Mouse (Mus musculus): ENCODE data around the gene Retreg1. TPM values are rescaled to one million over a fixed set of nuclear protein-coding genes. Genes with fewer than 3 reads are reported as not detected.

Gene Retreg1
- total RNA-seq (2018; cell fraction: chromatin; rRNA removed), result 10 to 100 TPM in 16 of 26 experiments, 1 to 10 TPM in 10; 5.6 to 29.9 (median 13.3) TPM
- 10 to 100 TPM; 23.2 to 63.0 (median 43.8) TPM for total RNA-seq (2018; cell fraction: cytosol; rRNA removed)
- 10 to 100 TPM; 18.9 to 48.7 (median 33.3) TPM for total RNA-seq (2018; cell fraction: nucleus; rRNA removed)
- 43.8 to 52.0 TPM (median 44.9 TPM) in 3 replicates for polyA plus RNA-seq (2018)

DNA sequence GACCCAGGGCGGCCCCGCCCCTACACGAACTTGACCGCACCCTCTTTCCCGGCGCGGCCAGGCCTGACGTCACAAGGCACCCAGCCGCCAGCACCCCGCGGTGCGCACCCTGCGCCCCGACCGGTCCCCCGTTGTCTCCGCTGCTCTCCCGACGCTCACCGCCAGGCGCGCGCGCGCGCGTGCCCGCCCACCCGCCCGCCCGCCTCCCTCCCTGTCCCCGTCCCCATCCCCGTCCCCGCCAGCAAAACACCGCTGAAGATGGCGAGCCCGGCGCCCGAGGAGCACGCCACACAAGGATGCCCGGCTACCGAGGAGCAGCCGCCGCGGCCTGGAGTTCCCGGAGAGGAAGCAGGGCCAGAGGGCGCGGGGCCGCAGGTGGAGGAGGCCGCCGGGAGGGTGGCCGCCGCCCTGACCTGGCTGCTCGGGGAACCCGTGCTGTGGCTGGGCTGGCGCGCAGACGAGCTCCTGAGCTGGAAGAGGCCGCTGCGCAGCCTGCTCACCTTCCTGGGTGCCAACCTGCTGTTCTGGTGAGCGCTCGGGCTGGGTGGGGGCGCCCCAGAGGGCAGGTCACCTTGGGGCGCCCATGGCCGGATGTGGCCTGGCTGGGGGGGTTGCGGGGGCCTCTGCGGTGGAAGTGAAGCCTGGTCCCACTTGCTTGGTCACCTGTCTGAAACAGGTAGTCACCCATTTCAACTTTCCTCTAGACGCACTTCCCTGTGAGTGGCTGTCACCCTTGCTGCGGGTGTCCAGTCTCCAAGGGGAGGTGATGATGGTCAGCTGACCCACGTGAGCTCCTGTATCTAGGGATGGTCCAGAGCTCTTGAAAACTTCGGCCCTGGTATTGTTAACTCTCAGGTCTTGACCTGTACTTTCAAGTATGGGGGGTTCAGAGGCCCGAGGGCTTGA, at the start of gene Retreg1:
TSS of gene Retreg1 (plus strand) at position 95 of the 906 bp plus-strand sequence.
- WGBS (ENCODE audit: missing documents), result 2% methylated on average over 63 of the region's 72 CpGs
- peaks cover 49% of the 10 kb centered on the region for H3K79me2 ChIP-seq (ENCODE audit: inconsistent target)
- H3K27ac ChIP-seq, result peak within 1 kb of the TSS; percentile 57
- H3K36me3 ChIP-seq (ENCODE audit: inconsistent target), result no peaks in the 10 kb centered on the region
- H3K4me3 ChIP-seq (ENCODE audit: inconsistent target), result peak within 1 kb of the TSS; percentile 56

DNA sequence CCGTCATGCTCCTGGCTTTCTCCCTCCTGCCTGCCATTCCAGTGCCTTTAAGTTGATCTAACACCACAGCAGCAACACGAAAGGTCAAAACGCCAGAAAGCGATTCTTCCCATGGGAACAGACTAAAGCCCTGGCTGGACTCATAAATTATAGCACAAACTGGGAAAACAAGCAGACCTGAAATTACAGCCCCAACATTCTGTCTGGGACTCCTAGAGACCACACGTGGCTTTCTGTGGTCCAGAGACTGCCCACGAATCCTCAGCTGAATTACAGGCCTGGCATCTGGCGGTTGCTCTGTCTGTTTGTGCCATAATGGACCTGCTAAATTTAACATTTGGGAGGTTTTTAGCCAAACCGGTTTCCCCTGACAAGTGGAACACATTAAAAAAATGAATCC, 48.9 kb upstream of the Retreg1 start:
- Histone ChIP-seq H3K27ac (no peak overlapping the region), H3K4me3 (ENCODE audit: inconsistent target) (no peak overlapping the region), H3K79me2 (ENCODE audit: inconsistent target) (no peaks in the 10 kb centered on the region), H3K36me3 (ENCODE audit: inconsistent target) (peaks cover 11% of the 10 kb centered on the region)
- 87% methylated on average over 8 of the region's 8 CpGs for WGBS (ENCODE audit: missing documents)

DNA sequence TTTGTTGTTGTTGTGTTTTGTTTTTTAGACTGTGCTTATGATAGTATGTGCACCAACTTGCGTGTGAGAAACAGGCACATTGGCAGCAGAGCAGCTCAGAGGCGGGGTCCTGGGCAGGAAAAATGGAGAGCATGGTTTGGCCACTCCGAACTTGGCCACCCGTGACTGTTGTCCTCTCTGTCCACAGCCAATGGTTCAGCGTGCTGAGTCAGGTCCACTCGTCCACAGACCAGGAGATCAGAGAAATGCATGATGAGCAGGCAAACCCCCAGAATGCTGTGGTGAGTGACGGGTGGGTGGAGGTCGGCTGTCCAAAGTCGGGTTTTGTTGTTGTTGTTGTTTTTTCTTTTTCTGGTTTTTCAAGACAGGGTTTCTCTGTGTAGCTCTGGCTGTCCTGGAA, 47.5 kb upstream of the Retreg1 start:
- Histone ChIP-seq H3K4me3 (ENCODE audit: inconsistent target) (no peak overlapping the region), H3K27ac (no peak overlapping the region), H3K36me3 (ENCODE audit: inconsistent target) (peaks cover 11% of the 10 kb centered on the region), H3K79me2 (ENCODE audit: inconsistent target) (no peaks in the 10 kb centered on the region)
- 97% methylated on average over 9 of the region's 9 CpGs for WGBS (ENCODE audit: missing documents)

DNA sequence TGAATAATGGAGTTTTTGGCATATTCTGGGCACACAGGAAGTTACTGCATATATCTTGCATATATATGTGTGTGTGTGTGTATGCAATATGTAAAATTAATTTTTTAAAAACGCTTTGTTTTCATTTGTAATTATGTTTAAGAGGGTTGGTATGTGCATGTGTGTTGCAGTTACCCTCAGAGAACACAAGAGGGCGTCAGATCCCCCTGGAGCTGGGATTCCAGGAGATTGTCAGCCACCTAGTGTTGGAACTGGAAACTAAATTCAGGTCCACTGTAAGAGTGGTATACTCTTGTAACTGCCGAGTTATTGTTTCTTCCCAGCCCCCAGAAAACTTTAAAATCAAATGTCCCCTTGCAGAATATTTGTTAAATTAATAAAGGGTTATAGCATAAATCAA, 46.6 kb upstream of the Retreg1 start:
- H3K36me3 ChIP-seq (ENCODE audit: inconsistent target), result peaks cover 11% of the 10 kb centered on the region
- no peaks in the 10 kb centered on the region for H3K79me2 ChIP-seq (ENCODE audit: inconsistent target)
- H3K4me3 ChIP-seq (ENCODE audit: inconsistent target), result no peak overlapping the region
- H3K27ac ChIP-seq, result no peak overlapping the region
- 54% methylated on average over 3 of the region's 3 CpGs for WGBS (ENCODE audit: missing documents)

DNA sequence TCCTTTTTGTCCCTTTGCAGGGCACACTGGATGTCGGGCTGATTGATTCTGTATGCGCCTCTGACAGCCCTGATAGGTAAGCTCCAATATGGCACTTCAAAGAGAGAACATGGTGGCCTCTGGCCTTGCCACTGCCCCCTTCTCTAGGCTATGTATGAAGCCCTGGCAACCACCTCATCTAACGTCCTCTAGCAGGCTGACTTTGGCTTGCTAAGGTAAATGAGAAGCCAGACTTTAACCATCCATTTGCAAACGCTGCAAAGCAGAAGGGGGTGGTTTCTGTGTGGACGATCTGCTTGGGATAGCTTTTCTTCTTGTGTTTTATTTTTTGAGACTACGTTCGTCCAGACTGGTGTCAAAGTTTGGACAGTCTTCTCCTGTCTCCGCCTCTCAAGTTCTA, 45.8 kb upstream of the Retreg1 start:
- H3K79me2 ChIP-seq (ENCODE audit: inconsistent target), result no peaks in the 10 kb centered on the region
- WGBS (ENCODE audit: missing documents), result 90% methylated on average over 8 of the region's 8 CpGs
- peaks cover 11% of the 10 kb centered on the region for H3K36me3 ChIP-seq (ENCODE audit: inconsistent target)
- H3K27ac ChIP-seq, result no peak overlapping the region
- no peak overlapping the region for H3K4me3 ChIP-seq (ENCODE audit: inconsistent target)

DNA sequence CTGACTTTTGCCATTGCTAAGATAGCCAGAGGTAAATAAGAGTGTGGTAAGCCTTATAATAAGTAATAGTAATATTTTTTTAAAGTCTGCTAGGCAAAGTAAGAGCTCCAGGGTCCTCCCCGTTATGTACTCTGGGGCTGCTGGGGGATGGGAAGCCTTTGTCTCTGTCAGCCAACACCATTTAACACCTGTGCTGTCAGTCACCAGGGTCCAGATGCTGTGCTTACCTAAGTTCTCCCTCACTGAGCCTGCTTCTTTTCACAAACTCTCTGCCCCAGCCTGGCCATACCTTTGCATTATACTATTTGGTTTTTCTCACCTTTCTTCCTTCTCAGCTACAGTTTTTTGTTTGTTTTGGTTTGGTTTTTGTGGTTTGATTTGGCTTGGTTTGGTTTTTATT, 45.1 kb upstream of the Retreg1 start:
- 100% methylated on average over 1 of the region's 1 CpGs for WGBS (ENCODE audit: missing documents)
- no peaks in the 10 kb centered on the region for H3K79me2 ChIP-seq (ENCODE audit: inconsistent target)
- no peak overlapping the region for H3K27ac ChIP-seq
- H3K4me3 ChIP-seq (ENCODE audit: inconsistent target), result no peak overlapping the region
- peaks cover 11% of the 10 kb centered on the region for H3K36me3 ChIP-seq (ENCODE audit: inconsistent target)

DNA sequence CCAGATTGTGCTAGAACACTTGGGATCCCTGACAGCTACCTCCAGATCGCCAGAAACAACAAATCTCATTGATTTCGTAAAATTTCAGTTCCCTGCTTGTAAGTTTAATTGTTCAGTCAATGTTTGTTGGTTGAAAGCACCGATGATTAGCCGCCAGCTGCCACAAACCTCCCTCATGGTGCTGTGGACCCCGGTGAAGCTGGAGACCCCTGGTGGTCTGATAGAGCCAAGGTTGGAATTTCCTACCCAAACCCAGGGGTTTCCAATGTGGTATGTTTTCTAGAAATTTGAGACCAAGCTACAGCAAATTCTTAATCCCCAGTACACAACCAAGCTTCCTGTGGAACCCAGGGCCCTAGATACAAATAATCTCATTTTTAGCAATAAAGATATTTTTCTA, 41.3 kb upstream of the Retreg1 start:
- WGBS (ENCODE audit: missing documents), result 97% methylated on average over 5 of the region's 5 CpGs
- H3K4me3 ChIP-seq (ENCODE audit: inconsistent target), result no peak overlapping the region
- H3K36me3 ChIP-seq (ENCODE audit: inconsistent target), result peaks cover 14% of the 10 kb centered on the region; the same call in 1 of the 2 replicates
- no peak overlapping the region for H3K27ac ChIP-seq
- H3K79me2 ChIP-seq (ENCODE audit: inconsistent target), result no peaks in the 10 kb centered on the region

DNA sequence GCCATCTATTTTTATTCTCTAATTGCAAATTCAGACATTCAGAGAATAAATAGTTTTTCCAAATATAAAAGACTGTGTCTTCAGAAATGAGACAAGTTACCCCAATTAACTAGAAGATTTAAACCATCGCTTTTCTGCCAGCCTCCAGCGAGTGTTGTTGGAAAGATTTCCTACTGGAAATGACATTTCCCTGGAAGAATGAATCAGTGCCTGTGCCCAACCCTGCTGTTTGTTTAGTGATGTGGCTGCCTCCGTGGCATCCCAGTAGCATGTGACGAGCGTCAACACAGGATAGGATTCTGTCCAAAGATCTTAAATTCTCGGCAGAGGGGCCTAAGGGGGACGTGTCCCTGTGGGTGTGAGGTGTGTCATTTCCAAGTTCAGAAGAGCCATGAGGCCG, 40.8 kb upstream of the Retreg1 start:
- Histone ChIP-seq H3K36me3 (ENCODE audit: inconsistent target) (peaks cover 14% of the 10 kb centered on the region; the same call in 1 of the 2 replicates), H3K4me3 (ENCODE audit: inconsistent target) (no peak overlapping the region), H3K27ac (no peak overlapping the region), H3K79me2 (ENCODE audit: inconsistent target) (no peaks in the 10 kb centered on the region)
- 97% methylated on average over 8 of the region's 8 CpGs for WGBS (ENCODE audit: missing documents)

DNA sequence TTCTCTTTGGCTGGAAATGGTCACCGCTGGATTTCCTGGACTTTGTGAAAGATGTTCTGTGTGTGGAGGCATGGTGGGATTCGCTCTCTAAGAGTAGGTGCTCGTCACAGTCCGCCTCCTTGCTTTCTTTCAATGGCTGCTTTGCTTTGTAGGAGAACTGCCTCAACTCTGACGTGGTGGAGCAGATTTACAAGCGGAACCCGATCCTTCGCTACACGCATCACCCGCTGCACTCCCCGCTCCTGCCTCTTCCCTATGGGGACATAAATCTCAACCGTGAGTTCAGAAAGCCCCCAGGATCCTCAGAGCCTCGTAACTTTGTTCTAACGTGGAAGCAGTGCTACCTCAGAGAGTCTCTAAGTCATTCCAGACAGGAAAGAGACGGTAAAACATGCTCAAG, 39.9 kb upstream of the Retreg1 start:
- Histone ChIP-seq H3K27ac (no peak overlapping the region), H3K4me3 (ENCODE audit: inconsistent target) (no peak overlapping the region), H3K79me2 (ENCODE audit: inconsistent target) (no peaks in the 10 kb centered on the region), H3K36me3 (ENCODE audit: inconsistent target) (peaks cover 14% of the 10 kb centered on the region; the same call in 1 of the 2 replicates)
- WGBS (ENCODE audit: missing documents), result 94% methylated on average over 15 of the region's 15 CpGs

DNA sequence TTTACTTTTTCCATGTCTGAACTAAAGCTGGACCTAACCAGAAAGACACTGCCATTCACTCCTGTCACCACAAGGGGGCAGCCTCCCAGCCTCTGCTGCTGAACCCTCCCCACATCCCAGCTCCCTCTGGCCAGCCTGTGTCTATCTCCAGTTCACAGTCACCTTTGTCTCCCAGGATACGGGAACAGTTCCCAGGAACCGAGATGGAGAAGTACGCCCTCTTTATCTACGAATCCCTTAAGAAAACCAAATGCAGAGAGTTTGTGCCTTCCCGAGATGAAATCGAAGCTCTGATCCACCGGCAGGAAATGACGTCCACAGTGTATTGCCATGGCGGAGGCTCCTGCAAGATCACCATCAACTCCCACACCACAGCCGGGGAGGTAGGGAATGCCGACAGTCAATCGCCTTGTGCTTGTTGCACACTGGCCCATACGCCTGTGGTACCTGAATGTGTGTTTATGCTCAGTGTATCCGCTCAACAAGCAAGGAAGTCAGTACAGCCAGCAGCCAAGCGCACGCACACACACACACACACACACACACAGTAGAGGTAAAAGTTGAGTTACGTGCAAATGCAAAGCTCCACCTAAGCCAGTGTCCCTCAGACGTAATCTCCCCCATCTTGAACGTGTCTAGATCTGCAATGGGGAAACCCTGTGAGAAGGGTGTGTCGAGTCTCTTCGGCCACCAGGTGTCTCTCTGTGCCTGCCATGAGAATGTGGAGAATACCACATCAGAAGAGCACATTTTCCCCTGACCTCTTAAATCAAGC, 37.5 kb upstream of the Retreg1 start:
- H3K79me2 ChIP-seq (ENCODE audit: inconsistent target), result no peaks in the 10 kb centered on the region
- no peak overlapping the region for H3K4me3 ChIP-seq (ENCODE audit: inconsistent target)
- no peak overlapping the region for H3K27ac ChIP-seq
- 80% methylated on average over 21 of the region's 21 CpGs for WGBS (ENCODE audit: missing documents)
- H3K36me3 ChIP-seq (ENCODE audit: inconsistent target), result peaks cover 22% of the 10 kb centered on the region; the same call in 1 of the 2 replicates

DNA sequence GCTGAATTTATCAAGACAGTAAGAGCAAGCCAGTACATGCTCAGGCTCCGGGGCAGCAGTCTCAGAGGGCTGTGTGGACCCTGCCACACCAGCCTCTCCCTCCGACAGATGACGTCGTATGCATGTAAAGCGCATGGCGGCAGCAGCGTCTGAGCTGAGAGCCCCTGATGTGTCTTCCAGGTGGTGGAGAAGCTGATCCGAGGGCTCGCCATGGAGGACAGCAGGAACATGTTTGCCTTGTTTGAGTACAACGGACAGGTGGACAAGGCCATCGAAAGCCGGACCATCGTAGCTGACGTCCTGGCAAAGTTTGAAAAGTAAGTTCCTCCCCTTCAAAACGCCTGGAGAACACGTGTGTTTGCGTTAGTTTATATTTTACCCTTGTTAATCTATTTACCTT, 36.6 kb upstream of the Retreg1 start:
- WGBS (ENCODE audit: missing documents), result 95% methylated on average over 17 of the region's 17 CpGs
- H3K4me3 ChIP-seq (ENCODE audit: inconsistent target), result no peak overlapping the region
- no peaks in the 10 kb centered on the region for H3K79me2 ChIP-seq (ENCODE audit: inconsistent target)
- H3K27ac ChIP-seq, result no peak overlapping the region
- peaks cover 26% of the 10 kb centered on the region; the same call in 1 of the 2 replicates for H3K36me3 ChIP-seq (ENCODE audit: inconsistent target)

DNA sequence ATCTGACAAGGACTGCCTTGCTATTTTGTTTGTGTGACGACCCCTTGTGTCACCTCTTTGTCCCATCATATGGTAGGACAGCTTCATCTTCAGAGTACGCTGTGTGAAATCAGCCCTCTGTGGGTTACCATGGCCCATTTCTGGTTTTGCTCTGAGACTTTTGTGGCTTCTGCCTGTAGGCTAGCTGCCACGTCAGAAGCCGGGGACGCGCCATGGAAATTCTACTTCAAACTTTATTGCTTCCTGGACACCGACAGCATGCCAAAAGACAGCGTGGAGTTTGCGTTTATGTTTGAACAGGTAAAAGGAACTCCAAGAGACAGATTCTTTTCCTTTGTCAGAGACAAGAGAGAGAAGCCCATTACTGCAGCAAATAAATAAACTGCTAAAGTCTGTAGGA, 36.1 kb upstream of the Retreg1 start:
- Histone ChIP-seq H3K27ac (no peak overlapping the region), H3K36me3 (ENCODE audit: inconsistent target) (peaks cover 26% of the 10 kb centered on the region; the same call in 1 of the 2 replicates), H3K79me2 (ENCODE audit: inconsistent target) (no peaks in the 10 kb centered on the region), H3K4me3 (ENCODE audit: inconsistent target) (no peak overlapping the region)
- WGBS (ENCODE audit: missing documents), result 93% methylated on average over 9 of the region's 9 CpGs

DNA sequence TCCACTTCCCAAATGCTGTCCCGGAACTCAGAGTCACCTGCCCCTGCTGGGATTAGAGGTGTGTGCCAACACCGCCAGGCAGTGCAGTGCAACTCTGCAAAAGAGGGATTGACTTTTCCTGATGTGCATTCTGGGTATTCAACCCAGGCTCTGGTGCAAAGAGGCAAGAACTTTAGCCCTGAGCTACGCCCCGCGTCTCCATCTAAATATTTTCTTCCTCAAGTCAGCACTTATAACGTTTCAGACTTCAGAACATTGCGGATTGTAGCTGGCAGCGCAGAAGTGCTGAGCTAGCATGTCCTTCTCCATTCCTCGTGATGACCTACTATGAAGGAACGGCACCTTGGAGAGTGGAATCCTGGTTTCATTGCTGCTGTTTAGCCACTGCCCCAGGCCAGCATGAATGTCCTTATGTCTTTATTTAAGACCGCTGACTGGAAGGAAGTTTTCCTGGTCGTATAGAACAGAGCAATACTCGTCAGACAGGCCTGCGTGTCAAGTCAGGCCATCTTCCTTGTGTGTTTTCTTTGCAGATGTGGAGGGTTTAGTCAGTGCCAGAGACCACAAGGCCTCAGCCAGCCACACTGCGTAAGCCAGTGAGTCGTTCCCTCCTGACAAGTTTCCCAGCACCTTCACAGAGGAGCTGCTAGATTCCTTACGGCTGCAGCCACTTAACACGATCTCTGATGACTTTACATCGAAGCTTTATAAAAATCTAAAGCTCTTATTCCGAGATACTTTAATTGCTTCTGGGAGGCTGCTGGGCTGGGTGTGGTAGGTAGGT, 34.1 kb upstream of the Retreg1 start:
- H3K79me2 ChIP-seq (ENCODE audit: inconsistent target), result no peaks in the 10 kb centered on the region
- H3K27ac ChIP-seq, result no peak overlapping the region
- peaks cover 16% of the 10 kb centered on the region; the same call in 1 of the 2 replicates for H3K36me3 ChIP-seq (ENCODE audit: inconsistent target)
- H3K4me3 ChIP-seq (ENCODE audit: inconsistent target), result no peak overlapping the region
- 90% methylated on average over 20 of the region's 20 CpGs for WGBS (ENCODE audit: missing documents)

DNA sequence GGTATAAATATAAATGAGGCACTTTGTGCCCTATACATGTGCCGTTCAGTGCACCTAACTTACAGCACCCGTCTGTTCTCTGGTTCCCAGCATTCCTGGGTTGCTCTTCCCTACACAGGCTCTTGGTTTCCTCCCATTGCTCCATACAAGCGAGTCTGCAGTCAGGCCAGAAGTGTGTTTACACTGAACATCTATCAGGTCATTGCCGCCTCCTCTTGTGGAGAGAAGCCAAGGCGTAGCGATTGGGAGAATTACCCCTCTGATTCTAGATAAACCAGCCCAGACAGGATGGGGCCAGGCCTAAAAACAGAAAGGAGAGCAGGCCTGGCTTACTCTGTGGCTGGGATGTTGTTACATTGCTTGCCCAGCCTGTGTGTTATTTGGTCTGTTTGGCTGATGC, 33.3 kb upstream of the Retreg1 start:
- Histone ChIP-seq H3K4me3 (ENCODE audit: inconsistent target) (no peak overlapping the region), H3K79me2 (ENCODE audit: inconsistent target) (no peaks in the 10 kb centered on the region), H3K27ac (no peak overlapping the region), H3K36me3 (ENCODE audit: inconsistent target) (peaks cover 12% of the 10 kb centered on the region; the same call in 1 of the 2 replicates)
- whole genome bisulfite sequencing (ENCODE audit: missing documents), result 92% methylated on average over 6 of the region's 6 CpGs

All from macrophage (primary cell).